ENCODE assay signal across 18 mouse cellular contexts in the genomic region with DNA sequence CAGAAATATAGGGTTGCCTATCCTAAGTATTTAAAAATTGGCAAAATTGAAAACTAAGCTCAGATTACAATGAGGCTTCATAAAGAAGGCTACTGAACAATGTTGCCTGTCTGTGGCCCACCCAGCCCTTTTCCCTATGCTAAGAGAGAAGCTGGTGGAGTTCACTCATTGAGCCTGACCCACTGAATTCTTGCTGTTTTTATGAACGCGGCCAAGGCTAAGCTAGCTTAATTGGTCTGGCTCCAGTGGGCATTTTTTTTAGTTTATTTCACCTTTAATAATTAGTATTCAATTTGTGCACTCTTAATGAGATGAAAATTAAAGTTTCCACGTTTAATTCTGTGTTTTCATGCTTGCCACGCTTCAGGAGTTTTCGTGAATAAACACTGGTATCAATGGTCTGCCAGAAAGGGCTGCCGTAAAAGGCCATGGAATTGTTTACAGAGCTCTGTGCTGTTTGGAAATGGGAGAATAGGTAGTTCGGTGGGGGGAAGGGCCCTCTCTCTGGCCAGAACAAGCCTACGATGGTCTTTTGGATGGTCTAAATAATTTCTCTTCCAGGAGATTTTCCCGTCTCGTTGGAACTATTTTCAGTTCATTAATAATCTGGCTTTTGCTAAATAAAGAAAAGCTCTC.
DNase-seq lines count a peak whose midpoint lies in the region; ATAC-seq and TF ChIP-seq lines count a peak whose summit lies in the region.
"Had no signal": no experiment of that assay in that cellular context is flagged by ENCODE, and none has a peak within 500 bp of the region (broad histone marks: within the 10 kb centered on the region; RNA-seq: fewer than 3 reads in every experiment).

No protein-coding gene starts in this region.

- no peak overlapping the region for H3K27ac ChIP-seq in liver, adult 2 months (replicated peaks; ENCODE audit: insufficient read depth, low read depth, low read length)
- H3K27ac ChIP-seq in liver, embryonic 11.5 days (ENCODE audit: low read depth, low read length) = no peak overlapping the region
- H3K27ac ChIP-seq in neural tube, embryonic 12.5 days = no peak overlapping the region
- no peak overlapping the region for H3K27ac ChIP-seq in forebrain, embryonic 13.5 days
- H3K27ac ChIP-seq: heart, embryonic 15.5 days; intestine, embryonic 15.5 days; kidney, embryonic 15.5 days; limb, embryonic 10.5 days; liver, embryonic 14.5 days; neural tube, embryonic 13.5 days had no signal

- no peak overlapping the region for H3K9ac ChIP-seq in liver, adult 2 months (ENCODE audit: low read depth, low read length)
- no peak overlapping the region for H3K9ac ChIP-seq in liver, embryonic 11.5 days (ENCODE audit: low read depth, low read length)
- H3K9ac ChIP-seq in neural tube, embryonic 12.5 days = no peak overlapping the region
- no peak overlapping the region for H3K9ac ChIP-seq in forebrain, embryonic 13.5 days
- H3K9ac ChIP-seq: heart, embryonic 15.5 days; intestine, embryonic 15.5 days; kidney, embryonic 15.5 days; liver, embryonic 14.5 days had no signal

- no peaks in the 10 kb centered on the region for H3K27me3 ChIP-seq in liver, adult 2 months (ENCODE audit: control insufficient read depth, insufficient read depth, low read length)
- H3K27me3 ChIP-seq in liver, embryonic 11.5 days (replicated peaks; ENCODE audit: control insufficient read depth, insufficient read depth, low read length) = 0 out of 2 replicates have a peak, but pooled peaks cover 3% of the 10 kb centered on the region
- peaks cover 32% of the 10 kb centered on the region for H3K27me3 ChIP-seq in neural tube, embryonic 12.5 days (replicated peaks)
- H3K27me3 ChIP-seq in forebrain, embryonic 13.5 days = peaks cover 88% of the 10 kb centered on the region
- H3K27me3 ChIP-seq: intestine, embryonic 15.5 days had no signal

- H3K4me3 ChIP-seq in liver, adult 2 months (ENCODE audit: insufficient read depth, low read depth, low read length) = no peak overlapping the region
- no peak overlapping the region for H3K4me3 ChIP-seq in liver, embryonic 11.5 days (ENCODE audit: low read depth, low read length)
- H3K4me3 ChIP-seq in neural tube, embryonic 12.5 days = no peak overlapping the region
- H3K4me3 ChIP-seq in forebrain, embryonic 13.5 days = no peak overlapping the region
- H3K4me3 ChIP-seq: intestine, embryonic 15.5 days; kidney, embryonic 15.5 days had no signal

- no peaks in the 10 kb centered on the region for H3K36me3 ChIP-seq in liver, adult 2 months (ENCODE audit: control insufficient read depth, insufficient read depth, low read length)
- no peaks in the 10 kb centered on the region for H3K36me3 ChIP-seq in liver, embryonic 11.5 days (ENCODE audit: control insufficient read depth, insufficient read depth, low read length)
- H3K36me3 ChIP-seq in neural tube, embryonic 12.5 days = no peaks in the 10 kb centered on the region
- H3K36me3 ChIP-seq in forebrain, embryonic 13.5 days (ENCODE audit: poor library complexity, severe bottlenecking) = no peaks in the 10 kb centered on the region
- H3K36me3 ChIP-seq: heart, embryonic 15.5 days; intestine, embryonic 15.5 days; kidney, embryonic 15.5 days; limb, embryonic 10.5 days; neural tube, embryonic 13.5 days had no signal

- ATAC-seq in liver, embryonic 11.5 days (replicated peaks; ENCODE audit: low FRiP score) = no peak
- ATAC-seq in neural tube, embryonic 12.5 days (ENCODE audit: low FRiP score, low read depth) = no peak
- peak; percentile 65 for ATAC-seq in forebrain, embryonic 13.5 days
- ATAC-seq: lung, postnatal 0 days had no signal

- no peak for TF ChIP-seq CTCF in liver, adult 2 months (IDR thresholded peaks at IDR 0.05; ENCODE audit: low read depth, low read length)

- H3K79me2 ChIP-seq in liver, adult 2 months (ENCODE audit: control insufficient read depth, insufficient read depth, low read length) = no peaks in the 10 kb centered on the region

- no peak overlapping the region for H3K4me2 ChIP-seq in liver, embryonic 11.5 days
- H3K4me2 ChIP-seq in neural tube, embryonic 12.5 days (replicated peaks) = peak overlapping the region; percentile 9; the same call in 1 of the 2 replicates
- no peak overlapping the region for H3K4me2 ChIP-seq in forebrain, embryonic 13.5 days
- H3K4me2 ChIP-seq: intestine, embryonic 15.5 days had no signal

- TF ChIP-seq POLR2A in liver, adult 2 months (IDR thresholded peaks at IDR 0.05; ENCODE audit: extremely low read depth, insufficient read depth, low read length) = no peak

- peak; percentile 46 for DNase-seq in liver, adult 2 months (ENCODE audit: extremely low read depth, low read depth, low spot score)
- DNase-seq in liver, embryonic 11.5 days (ENCODE audit: low spot score) = no peak
- no peak for DNase-seq in neural tube, embryonic 10.5 days (ENCODE audit: extremely low spot score, low spot score)
- no peak for DNase-seq in cerebellum, postnatal 4 days (ENCODE audit: low spot score in 2 of 2)
- no peak for DNase-seq in frontal cortex, postnatal 10 days (ENCODE audit: low spot score in 2 of 2)
- DNase-seq: adrenal gland, adult 2 months; cerebellum, adult 8-10 months; gastrocnemius, postnatal 36 days; thymus, adult 2 months had no signal

- H3K4me1 ChIP-seq in liver, adult 2 months (ENCODE audit: control insufficient read depth, insufficient read depth, low read length) = no peaks in the 10 kb centered on the region
- H3K4me1 ChIP-seq in liver, embryonic 11.5 days (replicated peaks; ENCODE audit: control insufficient read depth, insufficient read depth, low read length) = no peaks in the 10 kb centered on the region; the same call in 1 of the 2 replicates
- H3K4me1 ChIP-seq in neural tube, embryonic 12.5 days = peaks cover 40% of the 10 kb centered on the region
- H3K4me1 ChIP-seq in forebrain, embryonic 13.5 days = peaks cover 46% of the 10 kb centered on the region
- H3K4me1 ChIP-seq: intestine, embryonic 15.5 days had no signal

- 17% methylated on average over 10 of the region's 10 CpGs for WGBS in liver, adult 2 months
- WGBS in liver, embryonic 11.5 days = 52% methylated on average over 10 of the region's 10 CpGs
- WGBS in neural tube, embryonic 12.5 days = 8% methylated on average over 10 of the region's 10 CpGs
- 4% methylated on average over 10 of the region's 10 CpGs for WGBS in forebrain, embryonic 13.5 days

- no peaks in the 10 kb centered on the region for H3K9me3 ChIP-seq in liver, embryonic 11.5 days (ENCODE audit: control insufficient read depth, low read length)
- H3K9me3 ChIP-seq in neural tube, embryonic 12.5 days = no peaks in the 10 kb centered on the region
- H3K9me3 ChIP-seq in forebrain, embryonic 13.5 days (replicated peaks) = no peaks in the 10 kb centered on the region
- H3K9me3 ChIP-seq: heart, embryonic 15.5 days; intestine, embryonic 15.5 days; kidney, embryonic 15.5 days; limb, embryonic 10.5 days; neural tube, embryonic 13.5 days had no signal
